Mouse (Mus musculus): Measurements from ENCODE around the gene Camta2.

Gene Camta2

DNA sequence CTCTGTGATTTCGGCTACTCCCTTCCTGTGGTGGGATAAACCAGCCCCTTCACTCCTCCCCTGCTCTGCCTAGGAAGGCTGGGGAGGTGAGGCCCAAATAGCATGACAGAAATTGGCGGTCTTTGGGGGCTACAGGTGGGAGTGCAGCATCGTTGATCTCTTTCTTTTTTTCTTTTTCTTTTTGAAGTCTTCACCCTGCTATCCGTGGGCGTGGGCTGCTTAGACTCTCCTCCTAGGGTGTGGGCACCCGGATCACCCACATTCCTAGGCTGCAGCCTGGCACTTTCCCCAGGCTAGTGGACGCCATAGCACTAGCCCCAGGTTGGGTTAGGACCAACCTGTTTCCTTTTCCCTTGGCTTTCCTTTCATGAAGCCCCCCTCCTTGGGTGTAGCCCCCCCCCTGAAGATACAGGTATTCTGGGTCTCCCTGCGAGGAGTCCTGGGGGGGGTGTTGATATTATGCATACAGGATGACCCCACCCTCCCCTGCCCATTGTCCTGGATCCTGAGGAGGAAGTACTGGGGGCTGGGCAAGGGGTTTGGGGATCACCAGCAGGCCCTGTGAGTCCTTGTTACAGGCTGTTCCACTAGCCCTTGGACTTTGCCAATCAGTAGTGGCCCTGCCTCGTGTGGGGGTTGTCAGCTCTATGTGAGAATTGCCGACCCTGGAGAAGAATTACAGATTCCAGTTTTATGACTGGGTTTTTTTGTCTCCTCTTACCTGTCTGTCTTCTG is 13.5 kb upstream of the Camta2 start:
- H3K27me3 ChIP-seq (ENCODE audit: insufficient read depth, low read length), result no peaks in the 10 kb centered on the region
- H3K9me3 ChIP-seq (ENCODE audit: low read length), result no peaks in the 10 kb centered on the region
- TF ChIP-seq POU5F1 (IDR thresholded peaks at IDR 0.05; ENCODE audit: borderline replicate concordance, low read length) (no peak), NANOG (IDR thresholded peaks at IDR 0.05; ENCODE audit: borderline replicate concordance, low read length) (no peak), CTCF (conservative IDR thresholded peaks at IDR 0.05; ENCODE audit: low read length) (no peak)
- H3K4me3 ChIP-seq (replicated peaks; ENCODE audit: low read length), result peak overlapping the region; percentile 92
- peaks cover 52% of the 10 kb centered on the region for H3K4me1 ChIP-seq (replicated peaks; ENCODE audit: low read depth, low read length)
- peaks cover 41% of the 10 kb centered on the region for H3K36me3 ChIP-seq (ENCODE audit: insufficient read depth, low read length)

- peaks cover 33% of the 10 kb centered on the region for H3K36me3 ChIP-seq (ENCODE audit: insufficient read depth, low read length)
- H3K9me3 ChIP-seq (ENCODE audit: low read length), result no peaks in the 10 kb centered on the region
- TF ChIP-seq CTCF (conservative IDR thresholded peaks at IDR 0.05; ENCODE audit: low read length) (no peak), NANOG (IDR thresholded peaks at IDR 0.05; ENCODE audit: borderline replicate concordance, low read length) (no peak), POU5F1 (IDR thresholded peaks at IDR 0.05; ENCODE audit: borderline replicate concordance, low read length) (no peak)
- H3K4me1 ChIP-seq (replicated peaks; ENCODE audit: low read depth, low read length), result peaks cover 45% of the 10 kb centered on the region
- peak overlapping the region; percentile 92 for H3K4me3 ChIP-seq (replicated peaks; ENCODE audit: low read length)
- H3K27me3 ChIP-seq (ENCODE audit: insufficient read depth, low read length), result no peaks in the 10 kb centered on the region
These were observed 12.7 kb upstream of the Camta2 start for GRCm38 (mm10) chr11:70700613-70701012.

DNA sequence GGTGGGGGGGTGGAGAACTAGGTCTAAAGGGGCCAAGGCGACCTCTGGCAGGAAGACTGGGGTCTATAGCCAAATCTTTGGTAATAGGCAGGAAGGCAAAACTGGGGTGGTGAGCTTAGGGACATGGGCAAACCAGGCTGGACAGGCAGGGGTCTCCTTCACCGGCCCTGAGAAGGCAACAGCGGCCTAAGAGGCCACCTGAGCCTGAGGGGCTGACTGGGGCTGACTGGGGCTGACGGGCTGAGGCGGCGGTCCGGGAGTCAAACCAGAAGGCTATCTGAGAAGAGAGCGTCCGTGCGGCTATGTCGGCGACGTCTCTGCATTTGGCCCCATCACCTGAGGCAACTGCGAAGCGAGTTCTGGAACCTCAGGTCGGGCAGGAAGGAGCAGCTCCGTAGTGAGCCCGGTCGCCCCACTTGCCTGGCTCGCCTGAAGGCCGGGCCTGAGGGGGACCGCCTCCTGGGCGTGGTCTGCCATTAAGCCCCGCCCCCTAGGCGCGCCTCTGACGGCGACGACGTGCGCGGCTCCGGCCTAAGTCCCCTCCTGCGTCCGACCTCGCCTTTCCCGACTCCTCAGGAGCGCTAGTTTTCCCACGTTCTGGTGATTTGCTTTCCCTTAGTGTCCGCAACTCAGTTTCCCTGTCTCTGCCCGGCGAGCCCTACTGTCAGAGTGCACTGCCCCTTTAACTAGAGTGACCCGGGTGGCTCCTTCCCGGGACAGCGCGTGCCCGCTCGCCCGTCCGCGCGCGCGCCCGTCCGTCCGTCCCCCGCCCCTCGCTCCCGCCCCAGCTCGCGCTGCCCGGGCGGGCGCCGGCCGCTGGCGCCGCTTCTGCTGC is 12.0 kb upstream of the Camta2 start, which contains the start of the genes Inca1 and Kif1c:
Gene Inca1, minus strand, starts transcription at position 434 of the 835 bp plus-strand sequence.
Gene Kif1c, plus strand, starts transcription at position 827 of the 835 bp plus-strand sequence.
- TF ChIP-seq POU5F1 (IDR thresholded peaks at IDR 0.05; ENCODE audit: borderline replicate concordance, low read length) (no peak), CTCF (conservative IDR thresholded peaks at IDR 0.05; ENCODE audit: low read length) (no peak), NANOG (IDR thresholded peaks at IDR 0.05; ENCODE audit: borderline replicate concordance, low read length) (no peak)
- peak within 1 kb of the TSS; percentile 92 for H3K4me3 ChIP-seq (replicated peaks; ENCODE audit: low read length)
- H3K4me1 ChIP-seq (replicated peaks; ENCODE audit: low read depth, low read length), result peaks cover 40% of the 10 kb centered on the region
- no peaks in the 10 kb centered on the region for H3K27me3 ChIP-seq (ENCODE audit: insufficient read depth, low read length)
- peaks cover 27% of the 10 kb centered on the region for H3K36me3 ChIP-seq (ENCODE audit: insufficient read depth, low read length)
- H3K9me3 ChIP-seq (ENCODE audit: low read length), result no peaks in the 10 kb centered on the region

- no peaks in the 10 kb centered on the region for H3K9me3 ChIP-seq (ENCODE audit: low read length)
- peaks cover 18% of the 10 kb centered on the region for H3K36me3 ChIP-seq (ENCODE audit: insufficient read depth, low read length)
- TF ChIP-seq CTCF (conservative IDR thresholded peaks at IDR 0.05; ENCODE audit: low read length) (no peak), POU5F1 (IDR thresholded peaks at IDR 0.05; ENCODE audit: borderline replicate concordance, low read length) (no peak), NANOG (IDR thresholded peaks at IDR 0.05; ENCODE audit: borderline replicate concordance, low read length) (no peak)
- H3K4me3 ChIP-seq (replicated peaks; ENCODE audit: low read length), result no peak overlapping the region
- H3K27me3 ChIP-seq (ENCODE audit: insufficient read depth, low read length), result no peaks in the 10 kb centered on the region
- peaks cover 33% of the 10 kb centered on the region for H3K4me1 ChIP-seq (replicated peaks; ENCODE audit: low read depth, low read length)
These were observed 11.1 kb upstream of the Camta2 start for GRCm38 (mm10) chr11:70699051-70699450.

GRCm38 (mm10) chr11:70697376-70697775 is 9.5 kb upstream of the Camta2 start:
- H3K36me3 ChIP-seq (ENCODE audit: insufficient read depth, low read length), result peaks cover 2% of the 10 kb centered on the region
- TF ChIP-seq POU5F1 (IDR thresholded peaks at IDR 0.05; ENCODE audit: borderline replicate concordance, low read length), result no peak
- peak; percentile 19; the same call in 1 of the 2 replicates for TF ChIP-seq CTCF (conservative IDR thresholded peaks at IDR 0.05; ENCODE audit: low read length)
- H3K4me1 ChIP-seq (replicated peaks; ENCODE audit: low read depth, low read length), result peaks cover 22% of the 10 kb centered on the region
- H3K27me3 ChIP-seq (ENCODE audit: insufficient read depth, low read length), result peaks cover 2% of the 10 kb centered on the region; the same call in 1 of the 2 replicates
- no peak overlapping the region for H3K4me3 ChIP-seq (replicated peaks; ENCODE audit: low read length)
- H3K9me3 ChIP-seq (ENCODE audit: low read length), result no peaks in the 10 kb centered on the region

DNA sequence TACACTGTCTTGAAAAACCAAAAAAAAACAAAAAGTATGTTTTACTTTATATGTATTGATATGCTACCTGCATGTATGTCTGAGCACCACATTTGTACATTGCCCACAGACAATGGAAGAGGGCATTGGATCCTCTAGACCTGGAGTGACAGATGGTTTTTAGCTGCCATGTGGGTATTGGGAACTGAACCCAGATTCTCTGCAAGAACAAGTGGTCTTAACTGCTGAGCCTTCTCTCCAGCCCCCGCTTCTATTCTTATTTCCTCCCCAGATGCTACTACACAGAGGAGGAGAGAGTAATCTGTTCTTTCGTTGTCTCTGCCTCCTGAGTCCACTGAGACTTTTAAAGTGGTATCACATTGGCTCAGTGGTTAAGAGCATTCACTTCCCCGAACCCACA is 5.6 kb upstream of the Camta2 start:
- Histone ChIP-seq H3K9me3 (ENCODE audit: low read length) (no peaks in the 10 kb centered on the region), H3K36me3 (ENCODE audit: insufficient read depth, low read length) (no peaks in the 10 kb centered on the region), H3K4me1 (replicated peaks; ENCODE audit: low read depth, low read length) (peaks cover 6% of the 10 kb centered on the region), H3K27me3 (ENCODE audit: insufficient read depth, low read length) (peaks cover 31% of the 10 kb centered on the region), H3K4me3 (replicated peaks; ENCODE audit: low read length) (no peak overlapping the region)
- no peak for TF ChIP-seq POU5F1 (IDR thresholded peaks at IDR 0.05; ENCODE audit: borderline replicate concordance, low read length)
- TF ChIP-seq CTCF (conservative IDR thresholded peaks at IDR 0.05; ENCODE audit: low read length), result no peak
- TF ChIP-seq NANOG (IDR thresholded peaks at IDR 0.05; ENCODE audit: borderline replicate concordance, low read length), result no peak

- Histone ChIP-seq H3K27me3 (ENCODE audit: insufficient read depth, low read length) (peaks cover 54% of the 10 kb centered on the region), H3K9me3 (ENCODE audit: low read length) (no peaks in the 10 kb centered on the region), H3K4me3 (replicated peaks; ENCODE audit: low read length) (no peak overlapping the region), H3K36me3 (ENCODE audit: insufficient read depth, low read length) (peaks cover 11% of the 10 kb centered on the region; the same call in 1 of the 2 replicates), H3K4me1 (replicated peaks; ENCODE audit: low read depth, low read length) (peaks cover 25% of the 10 kb centered on the region)
- TF ChIP-seq POU5F1 (IDR thresholded peaks at IDR 0.05; ENCODE audit: borderline replicate concordance, low read length), result no peak
- TF ChIP-seq NANOG (IDR thresholded peaks at IDR 0.05; ENCODE audit: borderline replicate concordance, low read length), result no peak
- no peak for TF ChIP-seq CTCF (conservative IDR thresholded peaks at IDR 0.05; ENCODE audit: low read length)
These were observed 1.7 kb upstream of the Camta2 start for GRCm38 (mm10) chr11:70689578-70689977.

GRCm38 (mm10) chr11:70688372-70688771 is 467 bp upstream of the Camta2 start:
- peak overlapping the region; percentile 97 for H3K4me3 ChIP-seq (replicated peaks; ENCODE audit: low read length)
- H3K27me3 ChIP-seq (ENCODE audit: insufficient read depth, low read length), result peaks cover 63% of the 10 kb centered on the region
- H3K9me3 ChIP-seq (ENCODE audit: low read length), result no peaks in the 10 kb centered on the region
- TF ChIP-seq POU5F1 (IDR thresholded peaks at IDR 0.05; ENCODE audit: borderline replicate concordance, low read length) (no peak), CTCF (conservative IDR thresholded peaks at IDR 0.05; ENCODE audit: low read length) (no peak), NANOG (IDR thresholded peaks at IDR 0.05; ENCODE audit: borderline replicate concordance, low read length) (no peak)
- H3K4me1 ChIP-seq (replicated peaks; ENCODE audit: low read depth, low read length), result peaks cover 34% of the 10 kb centered on the region
- peaks cover 20% of the 10 kb centered on the region for H3K36me3 ChIP-seq (ENCODE audit: insufficient read depth, low read length)

Data from E14TG2a.4 (cell line).